Mouse (Mus musculus) erythroblast, embryonic 14.5 days (primary cell): ENCODE data around the gene E2f6.

Experiments
- GATA1 ChIP-seq: IDR thresholded peaks from 2 replicates; pipeline ENCODE4 v1.6.1; 2012; ENCODE audit warnings: low read length, inconsistent platforms, mixed read lengths
- TAL1 ChIP-seq: IDR thresholded peaks from 3 replicates; pipeline ENCODE4 v1.6.1; 2012; ENCODE audit warnings: low read length, inconsistent platforms, mixed read lengths

DNA sequence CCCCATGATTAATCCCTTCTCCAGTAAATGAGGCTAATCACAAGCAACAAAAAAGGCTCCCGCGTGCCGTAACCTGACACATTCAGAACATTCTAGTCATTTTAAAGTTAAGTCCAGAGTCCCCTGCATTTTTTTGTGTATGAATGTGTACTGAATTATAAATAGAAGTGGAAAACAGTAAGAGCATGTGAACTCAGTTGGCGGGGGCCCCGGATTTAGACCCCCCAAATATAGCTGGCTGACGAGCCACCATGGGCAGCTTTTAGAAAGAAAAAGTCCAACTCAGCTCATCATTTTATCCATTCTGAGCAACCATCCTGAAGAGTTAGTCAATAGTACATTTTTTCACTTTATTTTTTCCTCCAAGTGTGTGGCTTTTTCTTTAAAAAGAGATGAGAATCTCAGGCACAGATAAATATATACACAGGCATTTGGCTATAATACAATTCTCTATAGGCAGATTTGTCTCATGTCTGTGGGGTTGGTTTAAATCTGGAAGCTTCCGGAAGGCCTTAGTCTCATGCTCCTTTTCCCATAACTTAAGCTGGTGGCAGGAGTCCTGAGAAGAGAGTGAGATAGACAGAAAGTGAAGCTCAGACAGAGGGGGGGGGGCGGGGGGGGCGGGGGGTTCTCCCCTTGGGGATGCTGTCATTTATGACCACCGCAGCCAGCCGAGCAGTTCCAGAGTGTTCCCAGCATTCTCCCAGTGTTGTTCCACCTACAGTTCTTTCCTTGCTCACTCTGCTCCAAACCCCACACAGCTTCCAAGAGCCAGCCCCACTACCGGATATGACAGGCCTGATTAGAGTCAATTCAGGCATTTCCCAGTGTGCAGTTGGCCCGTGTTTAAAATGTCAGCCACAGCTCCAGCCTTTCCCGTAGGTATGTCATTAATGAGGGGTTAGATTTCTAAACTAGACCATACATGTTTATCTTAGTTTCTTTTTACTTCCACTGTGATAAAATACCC lies 34.1 kb downstream of the E2f6 start:
- no peak for TF ChIP-seq TAL1
- no peak for TF ChIP-seq GATA1
